In the genomic region with DNA sequence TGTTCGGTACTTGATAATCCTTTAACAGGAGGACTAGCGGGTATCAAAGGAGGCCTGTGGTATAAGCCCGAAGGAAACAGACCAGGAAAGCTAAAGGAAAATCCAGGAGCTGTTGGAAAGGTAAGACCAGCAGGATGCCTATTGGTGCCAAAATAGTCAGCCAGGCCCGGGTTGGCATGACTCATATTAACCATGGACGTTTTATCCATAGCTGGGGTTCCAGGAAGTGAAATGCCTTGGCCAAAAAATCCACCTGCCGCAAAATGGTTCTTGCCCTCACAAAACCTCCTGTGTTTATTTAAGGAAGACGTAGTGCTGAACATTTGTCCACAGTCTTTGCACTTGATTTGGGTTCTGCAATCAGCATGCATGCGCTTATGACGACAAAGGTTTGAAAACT, we compare ENCODE assay signal across 19 mouse cellular contexts.
DNase-seq lines count a peak whose midpoint lies in the region; ATAC-seq and TF ChIP-seq lines count a peak whose summit lies in the region.
"Had no signal": no experiment of that assay in that cellular context is flagged by ENCODE, and none has a peak within 500 bp of the region (broad histone marks: within the 10 kb centered on the region; RNA-seq: fewer than 3 reads in every experiment).

No protein-coding gene starts in this region.

- no peak overlapping the region for H3K4me3 ChIP-seq in cerebellum, adult 2 months (replicated peaks; ENCODE audit: insufficient read depth, low read depth, low read length)
- no peak overlapping the region for H3K4me3 ChIP-seq in heart, postnatal 0 days (ENCODE audit: low read depth, low read length)
- H3K4me3 ChIP-seq: embryonic facial prominence, embryonic 13.5 days; forebrain, embryonic 13.5 days; heart, embryonic 10.5 days; hindbrain, embryonic 15.5 days had no signal

- TF ChIP-seq POLR2A in cerebellum, adult 2 months (IDR thresholded peaks at IDR 0.05; ENCODE audit: borderline replicate concordance, insufficient read depth, low read length) = no peak

- no peak for TF ChIP-seq CTCF in cerebellum, adult 2 months (IDR thresholded peaks at IDR 0.05; ENCODE audit: borderline replicate concordance, insufficient read depth, low read depth, low read length)
- no peak for TF ChIP-seq CTCF in heart, postnatal 0 days (IDR thresholded peaks at IDR 0.05; ENCODE audit: low read depth)

- no peak overlapping the region for H3K27ac ChIP-seq in cerebellum, adult 2 months (ENCODE audit: insufficient read depth, low read length)
- 0 out of 2 replicates have a peak overlapping the region, but pooled peaks have one; percentile 58 for H3K27ac ChIP-seq in heart, postnatal 0 days (ENCODE audit: low read depth)
- H3K27ac ChIP-seq: embryonic facial prominence, embryonic 13.5 days; forebrain, embryonic 13.5 days; heart, embryonic 10.5 days; hindbrain, embryonic 15.5 days had no signal

- H3K9ac ChIP-seq in heart, postnatal 0 days (replicated peaks; ENCODE audit: low read depth, low read length) = no peak overlapping the region
- H3K9ac ChIP-seq: embryonic facial prominence, embryonic 13.5 days; forebrain, embryonic 13.5 days; forebrain, postnatal 0 days; hindbrain, embryonic 15.5 days had no signal

- DNase-seq in cerebellum, adult 2 months = peak; percentile 39 to 80
- DNase-seq in cerebellum, postnatal 4 days (ENCODE audit: low spot score in 2 of 2) = no peak
- no peak for DNase-seq in heart, postnatal 0 days (ENCODE audit: low spot score)
- no peak for DNase-seq in heart, postnatal 4 days
- DNase-seq in cerebellum, adult 9-10 months = peak; percentile 8
- peak; percentile 57 to 68 for DNase-seq in cerebellum, postnatal 25 days
- DNase-seq in layer of hippocampus, postnatal 36 days = no peak
- DNase-seq: adrenal gland, postnatal 14 days; forebrain, postnatal 0 days; gastrocnemius, postnatal 36 days; heart, adult 11 months; heart, postnatal 14 days; kidney, adult 9 months had no signal

- no peaks in the 10 kb centered on the region for H3K9me3 ChIP-seq in heart, postnatal 0 days (replicated peaks; ENCODE audit: control insufficient read depth, low read length)
- H3K9me3 ChIP-seq: embryonic facial prominence, embryonic 13.5 days; forebrain, embryonic 13.5 days; heart, embryonic 10.5 days; hindbrain, embryonic 15.5 days had no signal

- WGBS in cerebellum, adult 2 months = 26% methylated on average over 9 of the region's 9 CpGs
- WGBS in heart, postnatal 0 days = 66% methylated on average over 9 of the region's 9 CpGs

- no peaks in the 10 kb centered on the region; the same call in 1 of the 2 replicates for H3K4me1 ChIP-seq in cerebellum, adult 2 months (ENCODE audit: control insufficient read depth, insufficient read depth, low read length)
- H3K4me1 ChIP-seq in heart, postnatal 0 days (ENCODE audit: control insufficient read depth, insufficient read depth) = no peaks in the 10 kb centered on the region
- H3K4me1 ChIP-seq: embryonic facial prominence, embryonic 13.5 days; forebrain, embryonic 13.5 days; hindbrain, embryonic 15.5 days had no signal

- H3K4me2 ChIP-seq in heart, postnatal 0 days (ENCODE audit: low read depth, low read length) = no peak overlapping the region
- H3K4me2 ChIP-seq: embryonic facial prominence, embryonic 13.5 days; forebrain, embryonic 13.5 days; hindbrain, embryonic 15.5 days had no signal

- no peak for ATAC-seq in heart, postnatal 0 days (ENCODE audit: insufficient read depth, low read depth)
- no peak for ATAC-seq in erythroid progenitor cell, adult 5-6 weeks (replicated peaks; ENCODE audit: low FRiP score, poor library complexity, severe bottlenecking)
- ATAC-seq: forebrain, embryonic 13.5 days; forebrain, postnatal 0 days; intestine, embryonic 16.5 days had no signal

- peaks cover 7% of the 10 kb centered on the region; the same call in 1 of the 2 replicates for H3K36me3 ChIP-seq in heart, postnatal 0 days (replicated peaks; ENCODE audit: control insufficient read depth, insufficient read depth, low read length)
- H3K36me3 ChIP-seq: embryonic facial prominence, embryonic 13.5 days; hindbrain, embryonic 15.5 days had no signal

- TF ChIP-seq EP300 in heart, postnatal 0 days (IDR thresholded peaks at IDR 0.05; ENCODE audit: low read depth) = no peak

- H3K27me3 ChIP-seq in cerebellum, adult 2 months (ENCODE audit: control insufficient read depth, insufficient read depth, low read length) = no peaks in the 10 kb centered on the region
- H3K27me3 ChIP-seq in heart, postnatal 0 days (ENCODE audit: control insufficient read depth, insufficient read depth, low read length) = no peaks in the 10 kb centered on the region
- H3K27me3 ChIP-seq: embryonic facial prominence, embryonic 13.5 days; forebrain, embryonic 13.5 days; hindbrain, embryonic 15.5 days had no signal

Comparison
In these comparisons a context has a peak if more than half of its experiments do, and no peak if none do; other contexts are left out.
1. DNase-seq: peak in cerebellum, adult 2 months (2 of 2), cerebellum, adult 9-10 months (single experiment) and cerebellum, postnatal 25 days (2 of 2); none in cerebellum, postnatal 4 days (0 of 2), heart, postnatal 0 days (single experiment), heart, postnatal 4 days (single experiment) and layer of hippocampus, postnatal 36 days (0 of 2).